Mouse (Mus musculus) ES-Bruce4 (cell line): ENCODE results near the gene Ap3s2.

Source experiments
- CTCF ChIP-seq: IDR thresholded peaks from one replicate; pipeline ENCODE4 v1.8.1; 2011; ENCODE audit warnings: low read depth, low read length
- POLR2A ChIP-seq: IDR thresholded peaks from one replicate; pipeline ENCODE4 v1.8.1; 2011; ENCODE audit warnings: low read length; ENCODE audit not compliant: insufficient read depth

DNA sequence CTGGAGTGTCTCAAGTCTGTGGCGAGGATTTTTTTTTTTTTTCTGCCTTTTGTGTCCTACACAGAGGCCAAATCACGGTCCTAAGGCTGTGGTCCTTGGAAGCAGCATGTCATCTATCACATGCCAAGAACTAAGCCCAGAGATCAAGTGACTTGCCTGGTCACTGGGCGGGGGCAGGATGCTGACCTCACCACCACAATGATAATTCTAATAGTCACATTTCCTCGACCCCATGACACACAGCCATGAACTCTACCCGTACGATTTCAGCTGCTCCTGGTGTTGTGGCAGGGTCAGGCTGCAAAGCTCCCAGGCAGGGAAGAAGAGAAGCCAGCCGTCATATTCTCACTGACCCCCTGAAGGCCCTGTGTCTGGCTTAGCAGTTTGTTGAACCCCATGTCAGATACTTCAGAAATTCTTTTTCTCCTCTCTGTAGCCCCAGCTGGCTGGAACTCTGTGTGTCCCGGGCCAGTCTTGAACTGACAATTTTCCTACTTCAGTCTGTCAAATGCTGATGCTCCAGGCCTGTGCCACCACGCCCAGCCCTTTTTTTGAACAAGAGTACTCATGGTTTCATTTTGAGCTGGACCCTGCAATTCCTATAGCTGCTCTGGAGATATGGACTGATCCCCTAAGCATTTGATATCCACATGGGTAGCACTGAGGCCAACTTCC lies 61.4 kb downstream of the Ap3s2 start:
- TF ChIP-seq CTCF (no peak), POLR2A (no peak)
